Mouse (Mus musculus) cerebellum, adult 11-12 months (tissue): ENCODE data around the gene Clec12b.

Experiments
- DNase-seq: peaks from one replicate; pipeline ENCODE4 v3.0.0; 2022

Clec12b gene

DNA sequence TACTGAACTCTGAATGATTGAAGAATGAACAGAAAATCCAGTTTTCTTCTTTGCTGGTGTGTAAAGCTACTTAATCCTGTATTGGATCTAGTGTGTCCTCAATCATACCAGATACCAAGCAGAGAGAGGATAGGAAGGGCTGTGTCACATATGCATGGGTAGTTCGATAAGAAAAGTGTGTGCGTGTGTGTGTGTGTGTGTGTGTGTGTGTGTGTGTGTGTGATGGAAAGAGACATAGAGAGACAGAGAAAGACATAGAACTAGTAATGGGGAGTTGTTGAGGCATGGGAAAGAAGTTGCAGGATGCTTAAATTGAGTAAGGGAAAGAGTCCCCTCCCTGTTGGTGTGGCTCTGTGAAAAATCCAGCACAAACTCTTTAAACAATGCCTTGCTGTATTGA is at the start of gene Clec12b:
Gene Clec12b (minus strand): TSS at position 101 of the 400 bp plus-strand sequence.
- DNase-seq, result no peak

DNA sequence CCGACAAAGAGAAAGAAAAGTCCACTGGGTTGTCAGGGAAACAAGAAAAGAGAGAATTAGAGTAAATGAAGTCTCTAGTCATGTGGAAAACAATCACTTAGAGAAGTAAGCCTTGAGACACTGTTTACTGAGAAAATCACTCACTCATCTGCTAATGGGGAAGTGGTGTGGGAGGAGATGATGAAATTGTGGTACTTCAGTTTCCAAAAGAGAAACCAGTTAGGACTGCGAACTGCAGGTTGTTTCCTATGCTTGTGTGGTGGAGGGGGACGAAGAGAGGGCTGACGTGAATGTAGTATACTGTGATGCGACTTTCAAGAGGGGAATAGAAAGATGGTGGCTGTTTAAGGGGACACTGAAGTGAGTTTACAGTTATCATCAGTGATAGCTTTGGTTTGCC is 48.6 kb upstream of the Clec12b start:
- DNase-seq, result no peak

DNA sequence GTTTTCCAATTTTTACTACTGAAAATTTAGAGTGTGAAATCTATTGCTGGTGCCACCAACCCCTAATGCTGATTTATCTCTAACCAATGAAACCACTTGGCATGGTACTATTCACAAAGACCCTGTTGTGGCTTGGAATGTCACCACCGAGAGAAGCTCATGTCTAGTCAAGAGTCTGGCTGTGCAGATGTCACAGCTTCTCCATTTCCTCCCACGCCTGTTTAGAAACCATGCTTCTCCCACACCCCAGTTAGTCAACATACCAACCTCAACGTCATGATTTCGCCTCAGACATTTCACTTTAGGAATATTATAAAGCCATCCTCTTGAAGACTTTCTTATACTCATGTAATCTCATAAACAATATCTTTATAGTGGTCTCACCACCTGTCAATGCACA is 41.6 kb upstream of the Clec12b start:
- DNase-seq, result no peak

DNA sequence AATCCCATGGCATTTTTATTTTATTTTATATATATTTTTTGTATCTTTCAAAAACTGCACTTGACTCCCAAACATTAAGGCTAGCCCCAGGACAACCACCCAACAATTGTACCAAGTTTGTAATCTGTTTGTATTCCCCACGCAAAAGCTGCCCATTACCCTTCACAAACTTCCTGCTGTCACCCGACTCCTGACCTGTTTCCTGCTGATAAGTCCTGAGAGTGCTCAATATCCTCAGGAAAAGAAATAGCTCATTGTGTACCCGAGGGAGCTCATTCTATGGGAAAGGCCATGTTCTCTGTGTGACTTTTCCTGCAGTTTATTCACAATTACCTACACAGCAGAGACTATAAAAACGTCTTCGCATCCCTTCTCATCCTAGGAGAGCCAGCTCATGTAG is 40.1 kb upstream of the Clec12b start:
- DNase-seq, result no peak

DNA sequence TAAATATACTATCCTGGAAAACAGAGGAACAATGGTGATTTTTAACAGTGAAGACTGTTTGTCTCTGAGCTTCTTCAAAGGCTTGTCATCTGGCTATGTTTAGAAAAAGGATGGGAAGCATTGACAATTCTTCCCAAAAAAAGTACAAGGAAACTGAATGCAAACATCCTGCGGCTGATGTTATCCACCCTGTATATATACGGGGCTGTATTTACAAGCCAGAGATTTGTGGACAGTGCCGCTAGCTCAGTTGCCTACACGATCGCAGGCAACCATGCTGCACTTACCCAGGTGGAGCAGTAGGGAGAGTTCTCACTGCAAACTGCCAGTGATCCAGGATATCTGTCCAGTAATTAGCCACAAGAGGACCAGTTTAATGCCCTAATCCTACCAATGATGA is 39.5 kb upstream of the Clec12b start:
- DNase-seq, result no peak

DNA sequence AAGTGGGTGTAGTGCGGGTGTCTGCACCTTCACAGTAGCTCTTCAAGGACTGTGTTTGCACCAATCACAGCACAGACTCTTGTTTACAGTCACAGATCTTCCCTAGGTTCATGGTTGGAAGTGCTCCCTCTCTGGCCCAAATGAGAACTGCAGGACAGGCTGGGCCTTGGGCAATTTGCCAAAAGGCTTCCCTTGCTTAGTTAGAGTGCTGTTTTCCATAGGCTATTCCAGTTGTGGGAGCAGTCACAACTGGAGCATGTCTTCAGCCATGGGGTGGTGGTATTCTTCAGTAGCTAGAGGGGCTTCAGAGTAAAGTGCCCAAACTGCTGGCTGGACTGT is 38.0 kb upstream of the Clec12b start:
- peak; percentile 20 for DNase-seq

DNA sequence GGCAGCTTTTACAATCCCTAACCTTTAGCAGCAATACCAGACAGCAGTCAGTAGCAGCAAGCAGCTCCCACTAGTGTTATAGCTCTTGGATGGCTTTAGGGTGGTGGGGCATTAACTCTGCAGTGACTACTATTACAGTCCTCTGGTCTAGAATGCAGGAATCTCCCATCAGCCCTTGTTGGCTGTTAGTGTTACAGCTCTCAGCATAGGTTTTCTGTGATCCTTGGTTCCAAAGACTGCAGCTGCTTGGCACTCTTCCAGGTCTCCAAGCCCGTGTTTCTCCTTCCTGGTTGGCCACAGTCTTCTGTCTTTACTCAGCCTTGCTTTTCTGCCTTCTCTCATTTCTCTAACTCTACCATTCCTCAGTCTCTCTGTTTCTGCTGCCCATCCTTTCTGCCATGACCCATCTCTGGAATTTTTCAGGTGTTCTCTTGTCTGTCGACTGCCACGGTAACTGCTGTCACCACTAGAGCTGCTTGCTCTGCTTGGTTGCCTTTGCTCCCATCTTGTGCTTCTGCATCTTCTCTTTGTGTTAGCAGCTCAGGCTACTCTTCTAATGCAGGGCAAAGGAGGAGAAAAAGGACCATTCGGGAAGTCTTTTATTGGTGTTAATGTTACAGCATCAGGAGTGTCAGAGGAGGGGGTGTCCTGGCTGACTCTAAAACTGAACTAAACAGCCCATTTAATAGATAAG is 37.5 kb upstream of the Clec12b start:
- no peak for DNase-seq

DNA sequence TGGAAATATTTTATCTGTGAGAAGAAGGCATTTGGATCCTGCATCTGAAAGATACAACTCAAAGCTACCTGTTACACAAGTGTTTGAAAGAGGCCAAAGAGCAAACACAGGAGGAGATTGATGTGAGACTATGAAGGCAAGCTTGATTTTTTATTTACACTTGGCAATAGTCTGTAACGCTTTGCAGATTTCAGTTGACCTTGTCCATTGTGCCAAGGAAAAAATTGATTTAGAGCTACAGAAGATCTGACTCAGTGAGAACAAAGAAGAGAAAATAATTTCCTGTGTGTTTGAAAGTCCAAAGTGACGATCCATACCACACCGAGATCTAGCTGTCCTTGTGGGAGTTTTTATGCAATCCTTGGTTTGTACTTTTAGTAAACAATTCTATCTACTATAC is 36.6 kb upstream of the Clec12b start:
- no peak for DNase-seq

DNA sequence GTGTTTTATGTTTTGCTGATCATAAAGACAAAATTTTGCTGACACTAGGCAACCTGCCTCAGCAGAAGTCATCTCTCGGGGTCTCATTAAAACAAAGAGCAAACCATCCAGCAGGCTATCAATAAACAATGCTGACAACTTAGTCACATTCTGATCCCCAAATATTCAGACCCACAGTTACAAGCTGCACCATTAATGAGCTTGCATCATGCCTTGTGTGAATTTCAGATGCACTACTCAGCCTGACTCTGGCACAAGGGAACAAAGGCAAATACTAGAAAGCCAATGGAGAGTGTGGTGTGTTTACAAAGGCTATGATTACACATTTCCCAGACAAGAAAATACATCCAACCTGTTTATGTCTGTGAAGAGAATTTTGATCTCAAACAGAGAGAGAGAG is 28.5 kb upstream of the Clec12b start:
- DNase-seq, result no peak

DNA sequence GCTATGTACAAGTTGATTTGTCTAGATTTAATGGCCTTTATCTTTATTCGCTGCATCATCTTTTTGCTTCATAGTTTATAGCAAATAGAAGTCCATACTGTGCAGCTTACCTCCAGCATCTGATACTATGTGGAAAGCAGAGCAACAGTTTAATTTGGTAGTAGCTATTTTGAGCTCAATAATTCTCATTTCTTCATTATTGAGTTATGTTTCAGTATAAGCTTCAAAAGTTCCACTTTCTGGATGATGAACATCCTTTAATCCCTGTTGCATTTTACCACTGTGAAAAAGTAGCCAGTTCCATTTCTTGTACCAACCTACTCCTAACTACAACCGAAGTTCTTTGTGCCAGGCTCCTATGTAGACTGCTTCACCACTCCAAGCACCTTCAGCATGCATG is 22.9 kb upstream of the Clec12b start, which contains the start of gene Clec9a:
Gene Clec9a (plus strand): TSS at position 301 of the 400 bp plus-strand sequence.
- no peak for DNase-seq

DNA sequence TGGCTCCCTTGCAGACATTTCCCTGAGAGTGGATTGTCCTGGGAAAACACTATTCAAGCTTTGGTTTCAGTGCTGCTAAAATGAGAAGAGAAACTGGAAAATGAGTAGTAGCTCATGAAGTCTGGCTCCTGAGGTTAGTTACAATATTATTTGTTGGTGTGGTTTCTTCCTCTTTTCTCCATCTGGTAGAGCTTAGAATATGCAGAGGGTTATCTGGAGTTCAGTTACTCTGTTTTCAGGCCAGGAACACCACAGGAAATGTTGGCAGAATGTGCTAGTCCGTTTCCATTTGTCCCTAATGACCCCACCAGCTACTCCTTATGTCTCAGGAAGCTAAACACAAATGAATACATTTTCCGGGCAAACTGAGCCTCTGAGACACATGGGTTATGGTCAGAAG is 21.6 kb upstream of the Clec12b start:
- no peak for DNase-seq

DNA sequence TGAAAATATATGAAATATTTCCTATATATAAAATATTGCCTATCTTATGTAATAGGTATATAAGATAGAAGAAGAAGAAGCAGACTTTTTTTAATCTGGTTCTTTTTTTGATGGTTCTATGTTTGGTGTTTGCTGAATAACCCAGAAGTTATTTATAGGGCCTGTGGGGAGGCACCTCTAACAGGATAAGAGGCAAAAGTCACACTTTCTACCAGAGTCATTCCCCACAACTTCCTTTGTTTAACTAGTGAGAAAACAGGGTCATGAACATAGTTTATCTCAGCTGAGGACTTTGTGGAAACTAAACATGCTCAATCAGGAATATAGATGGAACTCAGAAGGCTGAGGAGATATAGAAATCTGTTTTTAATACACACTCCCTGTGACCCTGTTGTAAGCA is 20.3 kb upstream of the Clec12b start:
- no peak for DNase-seq

DNA sequence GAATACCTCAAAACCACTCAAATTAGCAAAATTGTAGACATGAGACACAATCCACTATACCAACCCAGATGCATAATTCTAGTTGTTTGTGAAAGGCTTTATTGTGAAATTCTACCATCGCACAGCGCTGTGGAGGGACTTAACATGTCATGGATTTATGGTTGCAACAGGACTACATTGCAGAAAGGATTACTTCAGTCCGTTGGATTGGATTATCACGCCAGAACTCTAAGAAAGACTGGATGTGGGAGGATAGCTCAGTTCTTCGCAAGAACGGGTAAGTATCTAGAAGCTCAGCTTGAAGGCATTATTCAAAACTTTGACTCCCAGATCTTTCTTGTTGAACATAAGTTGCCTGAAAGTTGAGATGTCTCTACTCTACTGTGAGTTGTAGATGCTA is 17.7 kb upstream of the Clec12b start:
- no peak for DNase-seq

DNA sequence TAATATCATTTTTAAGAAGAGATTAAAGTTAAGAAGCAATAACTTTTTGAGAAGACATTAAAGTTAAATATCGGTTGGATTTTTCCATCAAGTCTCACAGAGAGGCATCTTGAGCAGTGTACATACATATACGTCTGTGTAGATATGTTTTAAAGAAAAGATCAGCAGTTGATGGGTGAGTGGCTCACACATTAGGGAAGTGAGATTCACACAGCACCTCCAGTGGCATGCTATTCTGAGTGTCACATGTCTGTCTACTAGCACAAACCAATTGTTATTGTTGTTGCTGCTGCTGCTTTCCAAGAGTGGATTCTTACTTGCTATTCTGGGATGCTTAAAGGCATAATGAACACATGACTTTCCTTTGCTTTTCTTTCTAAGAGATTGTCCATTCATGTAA is 16.7 kb upstream of the Clec12b start:
- DNase-seq, result no peak

DNA sequence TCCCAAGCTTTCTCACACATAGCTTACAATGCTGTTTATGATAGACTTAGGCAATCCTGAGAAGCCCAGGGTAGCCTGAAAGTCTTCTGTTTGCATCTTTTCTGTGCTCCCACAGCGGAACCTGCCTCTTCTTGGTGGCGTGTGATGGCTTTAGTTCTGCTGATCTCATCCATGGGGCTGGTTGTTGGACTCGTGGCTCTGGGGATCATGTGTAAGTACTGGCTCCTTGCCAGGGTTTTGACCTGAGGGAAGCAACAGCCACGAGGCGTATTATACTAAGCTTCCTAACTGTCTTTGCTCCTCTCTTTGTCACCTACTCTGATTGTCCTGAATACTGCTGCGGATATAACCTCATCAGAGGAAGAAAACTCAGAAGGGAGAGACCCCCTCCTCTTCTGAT is 14.3 kb upstream of the Clec12b start:
- DNase-seq, result no peak

DNA sequence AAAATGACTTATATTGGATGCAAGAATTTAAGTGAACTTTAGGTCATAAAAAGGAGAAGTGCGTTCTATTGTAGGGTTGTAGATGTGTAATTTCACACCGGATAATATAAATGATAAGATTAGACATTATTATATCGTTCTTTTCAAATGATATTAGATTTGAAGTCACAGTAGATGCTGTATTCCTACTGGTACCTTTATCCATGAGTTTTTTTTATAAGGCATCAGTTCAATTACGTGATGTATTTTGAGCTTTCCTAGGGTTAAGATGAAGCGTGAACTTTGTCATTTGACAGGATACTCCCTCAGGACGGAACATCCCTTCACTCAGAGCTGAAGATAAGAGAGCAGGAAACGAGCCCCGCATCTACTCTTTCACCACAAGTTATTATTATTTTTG is 11.3 kb upstream of the Clec12b start, which contains the start of gene Clec1b:
Gene Clec1b (plus strand): TSS at position 301 of the 400 bp plus-strand sequence.
- DNase-seq, result no peak

DNA sequence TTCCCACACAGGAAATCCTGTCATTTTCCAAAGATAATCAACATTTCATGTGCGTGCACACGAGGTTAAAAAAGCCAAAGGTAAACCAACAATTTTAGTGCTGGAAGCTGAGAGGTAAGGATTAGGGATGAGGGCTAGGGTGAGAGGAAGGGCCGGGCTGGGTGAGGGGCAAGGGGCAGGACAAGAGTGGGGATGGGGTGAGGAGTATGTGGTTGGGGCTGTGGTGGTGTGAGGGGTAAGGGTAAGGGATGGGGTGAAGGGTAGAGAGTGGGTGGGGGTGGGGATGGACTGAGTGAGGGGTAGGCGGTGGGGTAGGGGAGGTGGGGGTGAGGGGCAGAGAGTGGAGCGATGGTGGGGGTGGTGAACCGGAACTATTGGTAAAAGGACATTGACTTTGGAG is 8.1 kb upstream of the Clec12b start:
- DNase-seq, result no peak

DNA sequence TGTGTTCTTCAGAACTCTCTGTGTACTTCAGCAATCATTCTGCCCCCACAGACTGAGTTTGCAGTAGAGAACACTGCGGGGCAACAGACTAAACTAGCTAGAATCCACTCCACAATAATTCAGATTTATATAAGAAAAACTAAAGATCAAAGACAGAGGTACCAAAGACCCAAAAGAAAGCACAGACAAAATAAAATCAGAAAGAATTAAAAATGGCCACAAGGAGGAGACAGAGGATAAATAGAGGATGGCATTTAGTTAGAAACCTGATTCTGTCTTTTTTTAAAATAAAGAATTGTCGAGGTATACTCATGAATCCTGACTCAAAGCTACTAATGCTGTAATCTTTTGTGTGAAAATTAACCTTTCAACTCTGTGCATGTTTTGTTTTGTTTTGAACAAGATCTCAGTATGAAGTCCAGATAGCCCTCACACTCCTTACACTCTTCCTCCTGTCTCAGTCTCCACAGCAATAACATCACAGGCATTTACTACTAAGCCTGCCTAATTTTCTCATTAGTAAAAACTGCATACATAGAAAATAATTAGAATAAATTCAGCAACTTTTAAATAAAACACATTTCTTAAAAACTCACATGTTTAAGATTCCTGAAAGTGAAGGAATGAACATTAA is 7.5 kb upstream of the Clec12b start:
- DNase-seq, result no peak

DNA sequence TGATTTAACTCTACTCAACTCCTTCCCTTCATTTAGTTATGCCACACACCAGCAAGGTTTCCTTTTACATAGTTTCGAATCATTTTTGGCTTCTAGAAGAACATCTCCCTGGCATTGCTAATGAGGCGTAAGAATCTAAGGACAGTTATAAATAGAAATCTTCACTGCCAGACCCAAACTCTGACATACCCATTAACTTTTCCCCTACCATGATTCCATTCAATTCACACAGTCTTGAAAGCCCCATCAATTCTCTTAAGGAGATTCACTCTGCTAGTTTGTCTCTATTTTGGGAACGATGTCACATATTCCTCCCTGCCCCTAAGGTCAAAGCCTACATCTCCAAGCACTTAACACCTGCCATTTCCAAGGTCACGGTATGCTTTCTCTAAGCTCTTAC is 674 bp downstream of the Clec12b start:
- DNase-seq, result no peak

DNA sequence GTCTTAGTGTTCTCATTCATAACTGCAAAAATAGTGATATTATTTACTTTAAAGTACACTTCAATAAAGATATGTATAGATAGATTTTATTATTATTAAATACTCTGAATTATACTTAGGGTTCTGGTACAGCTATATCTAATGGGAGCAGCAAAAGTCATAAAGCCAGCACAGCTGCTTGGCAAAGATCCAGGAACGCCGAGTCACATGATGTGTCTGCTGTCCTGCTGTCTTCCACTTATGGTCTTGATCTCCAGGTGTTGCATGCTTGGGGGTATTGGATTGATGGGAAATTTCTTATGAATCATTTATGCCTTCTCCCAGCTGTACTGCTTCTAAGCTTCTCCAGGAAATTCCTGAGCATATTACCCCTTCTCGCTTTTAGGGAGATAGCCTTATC is 2.2 kb downstream of the Clec12b start:
- no peak for DNase-seq

DNA sequence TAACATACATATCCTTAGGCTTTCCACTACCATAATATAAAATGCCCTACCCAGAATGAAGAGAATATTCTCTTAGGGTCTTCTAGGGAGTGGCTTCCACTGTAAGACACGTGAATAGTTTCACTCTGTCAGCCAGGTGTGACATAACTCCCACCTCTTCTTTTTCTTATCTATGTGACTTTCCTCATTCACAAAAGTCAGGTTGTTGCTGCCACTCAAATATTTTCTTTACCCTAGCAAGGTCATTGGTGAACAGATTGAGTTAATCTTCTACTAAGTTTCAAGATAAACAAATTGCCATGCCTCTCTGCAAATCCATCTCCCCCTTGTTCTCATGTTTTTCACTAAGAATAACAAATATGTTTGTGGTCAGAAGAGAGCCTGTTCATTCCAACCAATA is 3.9 kb downstream of the Clec12b start:
- no peak for DNase-seq

DNA sequence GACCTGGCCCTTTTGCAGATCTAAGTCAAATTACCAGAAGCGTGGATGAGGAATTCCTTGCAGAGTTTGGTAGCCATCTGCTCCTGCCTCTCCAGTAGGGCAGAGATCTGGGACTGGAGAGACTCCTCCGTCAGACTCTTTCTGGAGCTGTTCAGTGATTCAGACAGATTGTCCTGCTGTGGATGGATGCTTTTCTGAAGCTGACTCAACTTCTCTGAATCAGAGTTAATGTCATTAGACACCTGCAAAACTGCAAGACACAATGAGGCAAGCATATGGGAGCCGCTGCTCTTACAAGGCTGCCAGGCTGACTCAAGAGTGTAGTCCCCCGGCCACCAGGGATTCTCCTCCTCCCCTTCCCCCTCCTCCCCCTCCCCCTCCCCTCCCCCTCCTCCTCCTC is 5.2 kb downstream of the Clec12b start:
- no peak for DNase-seq

DNA sequence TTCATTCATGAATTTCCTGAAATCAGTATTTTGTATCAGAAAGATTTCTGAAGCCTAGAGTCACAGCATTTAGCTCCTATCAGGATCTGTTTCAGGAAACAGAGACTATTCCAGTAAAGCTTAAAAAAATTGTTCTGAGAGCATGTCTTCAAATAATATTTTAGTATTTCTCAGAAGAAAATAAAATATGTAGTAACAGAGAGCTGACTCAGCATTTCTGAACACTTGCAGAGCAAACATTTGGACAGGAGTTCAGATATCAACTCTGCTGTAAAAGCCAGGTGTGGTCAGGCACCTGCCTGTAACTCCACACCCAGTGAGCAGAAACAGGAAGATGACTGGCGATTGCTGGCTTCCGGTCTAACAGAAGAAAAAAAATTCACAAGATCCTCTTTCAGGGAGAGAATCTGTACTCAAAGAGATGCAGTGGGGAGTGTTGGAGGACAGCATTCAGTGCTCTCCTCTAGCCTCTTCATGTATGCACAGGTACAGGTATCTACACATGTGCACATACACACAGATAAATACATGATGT is 10.7 kb downstream of the Clec12b start:
- no peak for DNase-seq

DNA sequence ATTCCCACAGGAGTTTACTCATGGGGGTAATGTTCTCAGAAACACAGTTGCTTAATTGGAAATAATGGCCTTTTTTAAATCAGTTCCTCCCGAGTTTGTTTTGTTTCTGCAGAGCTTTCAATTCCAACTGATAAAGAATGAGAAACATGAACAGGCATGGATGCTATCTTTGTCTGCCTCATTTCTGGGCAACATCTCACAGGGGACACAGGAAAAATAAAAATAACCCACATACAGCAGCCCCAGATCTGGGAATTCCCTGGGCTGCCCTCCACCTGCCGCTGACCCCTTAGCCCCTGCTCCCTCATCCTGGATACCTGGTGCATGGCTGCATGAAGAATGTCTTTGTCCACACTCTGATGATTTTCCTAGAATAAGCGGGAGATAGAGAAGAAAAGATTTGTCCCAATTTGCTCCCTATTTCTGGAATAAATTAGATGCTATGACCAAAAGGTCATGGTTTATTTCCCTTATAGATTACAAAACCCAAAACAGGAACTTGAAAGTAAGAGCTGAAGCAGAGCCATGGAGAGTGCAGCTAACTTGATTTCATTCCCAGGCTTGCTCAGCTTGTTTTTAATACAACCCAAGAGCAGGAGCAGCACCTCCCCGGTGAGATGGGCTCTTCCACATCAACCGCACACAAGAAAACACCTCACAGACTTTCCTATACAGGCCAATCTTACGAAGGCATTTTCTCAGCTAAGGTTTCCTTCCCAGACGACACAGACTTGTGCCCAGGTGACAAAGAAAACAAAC is 16.1 kb downstream of the Clec12b start:
- no peak for DNase-seq
